Mouse (Mus musculus): ENCODE data around the gene Ogfr.

Gene Ogfr

GRCm38 (mm10) chr2:180604781-180605180 is 15.7 kb downstream of the Ogfr start:
- DNase-seq: no peak

- no peak for DNase-seq
Observed at GRCm38 (mm10) chr2:180610283-180610682, 21.2 kb downstream of the Ogfr start.

GRCm38 (mm10) chr2:180611882-180612281 is 22.8 kb downstream of the Ogfr start:
- DNase-seq: no peak

GRCm38 (mm10) chr2:180641576-180642554 is 52.8 kb downstream of the Ogfr start:
- DNase-seq: no peak

- no peak for DNase-seq
Observed at GRCm38 (mm10) chr2:180642555-180643260, 53.7 kb downstream of the Ogfr start, which contains the start of gene Tcfl5. TSS of gene Tcfl5 (minus strand) at chr2:180642708.

GRCm38 (mm10) chr2:180643626-180644025 is 54.6 kb downstream of the Ogfr start:
- no peak for DNase-seq
